Mouse (Mus musculus) stomach, embryonic 16.5 days (tissue): Measurements from ENCODE around the gene BC055324. TPM values are rescaled to one million over a fixed set of nuclear protein-coding genes. Genes with fewer than 3 reads are reported as not detected.

Experiments used
- ATAC-seq: fragments of 200-750 bp; cut with Nextera tagmentation; 2 replicates; pipeline ENCODE4 v1.8.0; 2017; ENCODE audit warnings: moderate number of reproducible peaks, moderate TSS enrichment; ENCODE audit not compliant: insufficient read depth, low FRiP score
- H3K27ac ChIP-seq: fragments of 300-500 bp; sonication (generic); 2 replicates; pipeline ENCODE4 v1.5.1; 2014; ENCODE audit warnings: low read length
- H3K27me3 ChIP-seq: fragments of 300-500 bp; sonication (generic); 2 replicates; pipeline ENCODE4 v1.6.1; 2014; ENCODE audit warnings: low read length, control low read depth, mixed read lengths; ENCODE audit not compliant: control insufficient read depth, insufficient read depth
- H3K36me3 ChIP-seq: fragments of 300-500 bp; sonication (generic); 2 replicates; pipeline ENCODE4 v1.6.1; 2014; ENCODE audit warnings: low read length; ENCODE audit not compliant: control insufficient read depth, insufficient read depth
- H3K4me1 ChIP-seq: fragments of 300-500 bp; sonication (generic); 2 replicates; pipeline ENCODE4 v1.6.1; 2014; ENCODE audit warnings: low read length, control low read depth, mixed read lengths; ENCODE audit not compliant: control insufficient read depth, insufficient read depth
- H3K4me2 ChIP-seq: fragments of 300-500 bp; sonication (generic); 2 replicates; pipeline ENCODE4 v1.6.1; 2014; ENCODE audit warnings: low read depth, low read length, mixed read lengths
- H3K4me3 ChIP-seq: fragments of 300-500 bp; sonication (generic); replicated peaks from 2 replicates; pipeline ENCODE4 v1.5.1; 2014; ENCODE audit warnings: mild to moderate bottlenecking, low read length
- H3K9ac ChIP-seq: fragments of 300-500 bp; sonication (generic); 2 replicates; pipeline ENCODE4 v1.6.1; 2014; ENCODE audit warnings: low read length
- H3K9me3 ChIP-seq: fragments of 300-500 bp; sonication (generic); replicated peaks from 2 replicates; pipeline ENCODE4 v1.6.1; 2016; ENCODE audit warnings: low read length, control low read depth; ENCODE audit not compliant: control insufficient read depth
- WGBS: fragments of 180-500 bp; shearing (Covaris S2); extraction: QIAGEN DNeasy Blood & Tissue Kit; methylation state at CpG from one replicate; pipeline ENCODE4 v1.1.7; 2014; 5-methylcytosine and 5-hydroxymethylcytosine counted together
- polyA plus RNA-seq: library from polyadenylated mRNA; unstranded; fragments of >200 nt; fragmentation: Nextera tagmentation; extraction: Ambion mirVana; gene quantifications from 2 replicates; pipeline ENCODE4 v1.2.1, GENCODE M21; 2015

BC055324 gene
- polyA plus RNA-seq, 1 experiment from 2014 or later: 14.9 TPM

DNA sequence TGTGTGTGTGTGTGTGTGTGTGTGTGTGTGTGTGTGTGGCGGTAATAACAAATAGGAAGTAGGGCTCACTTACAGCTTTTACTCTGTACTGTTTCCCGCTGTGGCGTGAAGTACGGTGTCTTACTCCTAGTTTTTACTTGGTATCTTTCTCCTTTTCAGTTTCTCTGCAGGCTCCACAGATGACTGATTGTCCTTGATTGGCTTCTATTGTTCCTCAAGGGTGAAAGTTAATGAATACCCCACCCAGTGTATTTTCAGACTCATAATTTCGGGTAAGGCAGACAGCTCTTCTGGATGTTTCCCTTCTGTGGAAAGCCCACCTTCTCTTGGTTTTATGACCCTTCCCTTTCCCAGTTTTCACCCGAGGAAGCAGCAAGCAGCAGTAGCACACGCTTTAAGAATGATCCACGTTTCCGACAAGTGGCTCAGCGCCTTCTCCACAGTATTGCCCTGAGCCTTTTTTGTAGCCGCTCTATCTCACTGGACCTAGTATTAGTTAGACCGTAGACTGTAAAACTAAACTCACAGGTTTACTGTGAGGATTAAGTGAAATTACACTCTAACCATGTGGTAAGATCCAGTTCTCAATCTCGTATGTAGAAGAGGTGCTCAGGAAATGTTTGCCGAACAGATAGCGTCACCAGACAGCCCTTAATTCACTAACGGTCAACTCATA, 23.8 kb upstream of the BC055324 start:
- H3K4me3 ChIP-seq: no peak overlapping the region
- 74% methylated on average over 16 of the region's 16 CpGs for WGBS
- H3K27me3 ChIP-seq: no peaks in the 10 kb centered on the region
- H3K27ac ChIP-seq: no peak overlapping the region
- H3K36me3 ChIP-seq: no peaks in the 10 kb centered on the region
- ATAC-seq: no peak
- no peaks in the 10 kb centered on the region for H3K4me1 ChIP-seq
- H3K4me2 ChIP-seq: no peak overlapping the region
- H3K9me3 ChIP-seq: no peaks in the 10 kb centered on the region
- no peak overlapping the region for H3K9ac ChIP-seq

DNA sequence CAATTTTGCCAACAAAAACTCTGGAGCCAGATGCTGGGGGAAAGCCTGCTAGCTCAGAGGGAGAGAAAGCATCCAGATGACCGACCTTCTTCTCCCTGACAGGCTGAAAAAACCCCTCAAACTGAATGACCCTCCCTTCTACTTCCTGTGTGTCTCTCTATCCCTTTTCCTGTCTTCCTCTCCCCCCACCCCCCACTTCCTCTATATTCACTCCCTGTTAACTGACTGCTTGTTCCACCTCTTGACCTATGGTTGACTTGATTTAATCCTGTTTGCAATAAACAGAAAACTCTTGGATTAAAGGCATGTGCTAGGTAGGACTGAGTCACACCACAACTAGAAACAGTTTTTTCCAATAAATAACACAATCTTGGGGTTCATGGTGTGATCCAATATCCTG, 20.0 kb upstream of the BC055324 start:
- Histone ChIP-seq H3K4me1 (no peaks in the 10 kb centered on the region), H3K4me2 (no peak overlapping the region), H3K9me3 (no peaks in the 10 kb centered on the region), H3K4me3 (no peak overlapping the region), H3K27me3 (no peaks in the 10 kb centered on the region), H3K27ac (no peak overlapping the region), H3K9ac (no peak overlapping the region), H3K36me3 (no peaks in the 10 kb centered on the region)
- 41% methylated on average over 1 of the region's 1 CpGs for WGBS
- ATAC-seq: no peak

GRCm38 (mm10) chr1:164009235-164009634, 14.6 kb upstream of the BC055324 start:
- Histone ChIP-seq H3K9ac (no peak overlapping the region), H3K27ac (no peak overlapping the region), H3K27me3 (no peaks in the 10 kb centered on the region), H3K9me3 (no peaks in the 10 kb centered on the region), H3K4me3 (no peak overlapping the region), H3K4me2 (no peak overlapping the region), H3K4me1 (no peaks in the 10 kb centered on the region), H3K36me3 (no peaks in the 10 kb centered on the region)
- no peak for ATAC-seq
- 35% methylated on average over 2 of the region's 2 CpGs for WGBS

- 71% methylated on average over 3 of the region's 3 CpGs for WGBS
- Histone ChIP-seq H3K27me3 (no peaks in the 10 kb centered on the region), H3K4me1 (no peaks in the 10 kb centered on the region), H3K36me3 (no peaks in the 10 kb centered on the region), H3K9ac (no peak overlapping the region), H3K4me2 (no peak overlapping the region), H3K27ac (no peak overlapping the region), H3K9me3 (no peaks in the 10 kb centered on the region), H3K4me3 (no peak overlapping the region)
- no peak for ATAC-seq
Measured at GRCm38 (mm10) chr1:164004311-164004710, 9.7 kb upstream of the BC055324 start.

DNA sequence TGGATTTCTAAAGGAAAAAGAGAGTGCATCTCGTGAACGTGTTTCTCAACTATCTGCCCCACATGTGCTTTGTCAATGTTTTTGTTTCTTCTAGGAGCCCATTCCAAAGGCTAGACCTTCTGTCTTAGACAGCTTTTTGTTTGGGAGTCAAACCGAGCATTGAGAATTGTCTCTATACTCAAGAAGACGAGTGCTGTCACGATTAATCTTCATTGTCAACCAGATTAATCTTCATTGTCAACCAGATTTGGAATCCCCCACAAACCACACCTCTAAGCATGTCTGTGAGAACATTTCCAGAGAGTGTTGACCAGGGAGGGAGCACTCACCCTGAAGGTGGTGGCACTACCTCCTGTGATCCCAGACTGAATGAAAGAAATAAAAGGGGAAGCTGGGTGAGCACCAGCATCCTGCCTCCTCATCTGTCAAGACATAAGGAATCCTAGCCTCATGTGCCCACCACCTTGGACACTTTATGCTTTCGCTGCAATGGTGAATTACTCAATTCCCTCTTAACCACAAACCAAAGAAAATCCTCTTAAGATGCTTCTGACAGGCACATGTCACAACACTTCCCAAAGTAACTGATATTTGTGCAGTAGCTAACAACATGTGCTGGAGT, 7.3 kb upstream of the BC055324 start:
- H3K4me1 ChIP-seq: no peaks in the 10 kb centered on the region
- no peaks in the 10 kb centered on the region for H3K36me3 ChIP-seq
- 64% methylated on average over 6 of the region's 6 CpGs for WGBS
- H3K9me3 ChIP-seq: no peaks in the 10 kb centered on the region
- no peak overlapping the region for H3K4me2 ChIP-seq
- no peak overlapping the region for H3K27ac ChIP-seq
- ATAC-seq: no peak
- H3K27me3 ChIP-seq: no peaks in the 10 kb centered on the region
- H3K9ac ChIP-seq: no peak overlapping the region
- no peak overlapping the region for H3K4me3 ChIP-seq

DNA sequence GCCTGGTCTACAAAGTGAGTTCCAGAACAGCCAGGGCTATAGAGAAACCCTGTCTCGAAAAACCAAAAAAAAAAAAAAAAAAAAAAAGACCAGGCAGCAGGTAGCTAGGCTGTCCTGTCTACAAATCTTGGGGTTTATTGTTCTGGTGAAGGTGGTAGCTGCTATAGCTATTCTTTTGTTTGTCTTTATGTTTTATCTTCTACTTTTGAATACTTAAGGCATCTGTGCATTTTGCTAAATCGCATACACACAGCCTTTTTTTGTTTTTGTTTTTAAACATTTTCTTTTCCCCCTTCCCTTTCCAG, 965 bp upstream of the BC055324 start:
- Histone ChIP-seq H3K9ac (peak overlapping the region; percentile 90), H3K27ac (no peak overlapping the region), H3K9me3 (no peaks in the 10 kb centered on the region), H3K4me1 (no peaks in the 10 kb centered on the region), H3K36me3 (peaks cover 3% of the 10 kb centered on the region; the same call in 1 of the 2 replicates), H3K4me2 (peak overlapping the region; percentile 61), H3K4me3 (peak overlapping the region; percentile 72), H3K27me3 (no peaks in the 10 kb centered on the region)
- ATAC-seq: no peak
- 91% methylated on average over 1 of the region's 2 CpGs for WGBS

DNA sequence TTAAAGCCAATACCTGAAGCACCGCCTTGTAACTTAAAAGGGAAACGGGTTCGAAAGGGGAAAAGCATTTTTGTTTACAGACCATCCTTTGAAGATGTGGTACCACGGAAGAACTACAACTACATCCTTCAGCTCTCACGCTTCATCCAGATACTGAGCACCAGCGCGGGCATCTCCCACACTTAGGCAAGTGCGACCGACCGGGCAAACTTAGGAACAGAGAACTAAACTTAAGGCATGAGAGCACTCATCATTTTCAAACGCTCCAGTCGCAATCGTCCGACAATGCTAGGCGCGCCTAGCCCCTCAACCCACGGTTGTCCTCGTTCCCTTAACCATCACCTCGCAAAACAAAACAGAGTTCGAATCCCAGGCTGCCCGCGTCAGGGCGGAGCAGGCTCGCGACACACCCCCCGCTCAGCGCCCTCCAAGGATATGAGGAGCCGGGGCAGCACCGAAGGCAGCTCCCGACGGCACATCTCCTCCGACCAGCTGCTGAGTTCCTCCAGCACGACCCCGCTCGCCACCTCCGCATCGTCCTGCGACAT, 349 bp downstream of the BC055324 start:
- peak overlapping the region; percentile 4; the same call in 1 of the 2 replicates for H3K27ac ChIP-seq
- H3K4me1 ChIP-seq: no peaks in the 10 kb centered on the region
- WGBS: under 1% methylated on average over 38 of the region's 38 CpGs
- H3K9ac ChIP-seq: peak overlapping the region; percentile 90
- H3K4me2 ChIP-seq: peak overlapping the region; percentile 61
- no peaks in the 10 kb centered on the region for H3K9me3 ChIP-seq
- H3K36me3 ChIP-seq: peaks cover 3% of the 10 kb centered on the region; the same call in 1 of the 2 replicates
- no peaks in the 10 kb centered on the region for H3K27me3 ChIP-seq
- peak overlapping the region; percentile 72 for H3K4me3 ChIP-seq
- ATAC-seq: no peak; the same call in 1 of the 2 replicates

- Histone ChIP-seq H3K27me3 (no peaks in the 10 kb centered on the region), H3K4me3 (no peak overlapping the region), H3K4me1 (no peaks in the 10 kb centered on the region), H3K9ac (0 out of 2 replicates have a peak overlapping the region, but pooled peaks have one; percentile 0), H3K4me2 (no peak overlapping the region), H3K9me3 (no peaks in the 10 kb centered on the region), H3K36me3 (peaks cover 3% of the 10 kb centered on the region; the same call in 1 of the 2 replicates), H3K27ac (no peak overlapping the region)
- no peak for ATAC-seq
- 76% methylated on average over 4 of the region's 4 CpGs for WGBS
Measured at GRCm38 (mm10) chr1:163992371-163992770, 2.2 kb downstream of the BC055324 start.

DNA sequence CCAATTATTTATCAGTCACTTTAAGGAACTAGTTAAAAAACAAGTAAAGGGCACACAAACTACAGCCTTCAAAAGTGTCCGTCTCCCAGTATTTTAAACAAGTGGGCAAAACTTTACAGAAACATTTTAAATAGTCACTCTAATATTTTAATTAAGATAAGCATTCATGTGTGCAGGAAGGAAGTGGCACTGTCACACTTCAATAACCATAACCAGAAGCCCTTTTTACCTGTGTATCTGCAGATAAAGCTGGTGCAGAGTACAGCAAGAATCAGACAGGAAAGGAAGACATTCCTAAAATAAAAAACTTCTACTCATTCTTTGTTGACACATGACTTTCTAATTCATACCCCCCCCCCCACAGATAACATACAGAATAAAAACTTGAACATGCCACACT, 18.1 kb downstream of the BC055324 start:
- H3K27me3 ChIP-seq: no peaks in the 10 kb centered on the region
- H3K36me3 ChIP-seq: 0 out of 2 replicates have a peak, but pooled peaks cover 4% of the 10 kb centered on the region
- no peak for ATAC-seq
- WGBS: 84% methylated on average over 1 of the region's 1 CpGs
- no peak overlapping the region for H3K9ac ChIP-seq
- no peak overlapping the region for H3K4me2 ChIP-seq
- no peak overlapping the region for H3K4me3 ChIP-seq
- H3K27ac ChIP-seq: no peak overlapping the region
- H3K9me3 ChIP-seq: no peaks in the 10 kb centered on the region
- no peaks in the 10 kb centered on the region for H3K4me1 ChIP-seq
